Mouse (Mus musculus) heart, postnatal 0 days (tissue): ENCODE results near the gene Atoh1.

ENCODE experiments used
- CTCF ChIP-seq: IDR thresholded peaks from 2 replicates; pipeline ENCODE4 v1.5.1; 2016; ENCODE audit warnings: antibody characterized with exemption, control low read depth, low read depth
- EP300 ChIP-seq: IDR thresholded peaks from 2 replicates; pipeline ENCODE4 v1.6.1; 2016; ENCODE audit warnings: antibody characterized with exemption, low read depth

DNA sequence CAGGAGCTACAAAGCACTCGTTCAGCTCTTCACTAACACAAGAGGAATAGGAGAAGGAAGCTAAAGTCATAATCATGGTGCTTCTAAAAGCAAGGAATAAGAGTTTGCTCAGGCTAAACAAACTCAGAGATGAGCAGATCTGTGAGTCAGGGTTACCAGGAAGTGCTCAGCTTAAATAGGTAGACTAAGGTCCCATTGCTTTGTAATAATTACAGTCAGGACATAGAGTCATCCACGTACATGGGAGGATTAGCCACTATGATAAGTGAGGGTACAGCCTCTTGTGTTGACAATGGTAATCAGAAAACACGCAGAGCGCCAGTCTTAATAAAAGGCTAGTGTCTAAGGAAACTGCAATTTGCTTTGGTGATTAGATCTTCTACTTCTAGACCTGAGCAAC, 7.4 kb downstream of the Atoh1 start:
- TF ChIP-seq EP300: no peak
- TF ChIP-seq CTCF: no peak
